Mouse (Mus musculus) right cerebral cortex, postnatal 10 days (tissue): ENCODE data around the gene Olfr412.

Experiments used
- DNase-seq, 2 experiments: peaks; one replicate each; pipeline ENCODE4 v3.0.0; 2021; ENCODE audit warnings: low spot score in 2 of 2

Gene Olfr412

GRCm38 (mm10) chr11:74413449-74413972 lies 51.6 kb downstream of the Olfr412 start:
- no peak for DNase-seq

GRCm38 (mm10) chr11:74414112-74414511 lies 52.2 kb downstream of the Olfr412 start:
- DNase-seq: no peak

- no peak for DNase-seq
Observed at GRCm38 (mm10) chr11:74415736-74416135, 53.9 kb downstream of the Olfr412 start.
